Mouse (Mus musculus) kidney, adult 18-20 months (tissue): ENCODE results near the gene Suclg2.
A peak's percentile ranks its signal among the peaks of the same experiment; 100 is the strongest.

Experiments
- DNase-seq: peaks from one replicate; pipeline ENCODE4 v3.0.0; 2021

The Suclg2 gene

GRCm38 (mm10) chr6:95699326-95699725 is 19.3 kb downstream of the Suclg2 start:
- DNase-seq = no peak

- no peak for DNase-seq
Measured at GRCm38 (mm10) chr6:95698536-95699162, 20.0 kb downstream of the Suclg2 start.

GRCm38 (mm10) chr6:95694910-95695309 is 23.7 kb downstream of the Suclg2 start:
- DNase-seq = no peak

- no peak for DNase-seq
Measured at GRCm38 (mm10) chr6:95685242-95685641, 33.4 kb downstream of the Suclg2 start.

- DNase-seq = no peak
Measured at GRCm38 (mm10) chr6:95679718-95680117, 38.9 kb downstream of the Suclg2 start.

GRCm38 (mm10) chr6:95679261-95679660 is 39.3 kb downstream of the Suclg2 start:
- DNase-seq = no peak

- no peak for DNase-seq
Measured at GRCm38 (mm10) chr6:95676951-95677350, 41.6 kb downstream of the Suclg2 start.

- DNase-seq = no peak
Measured at GRCm38 (mm10) chr6:95676439-95676838, 42.2 kb downstream of the Suclg2 start.

- no peak for DNase-seq
Measured at GRCm38 (mm10) chr6:95675059-95675705, 43.4 kb downstream of the Suclg2 start.

- no peak for DNase-seq
Measured at GRCm38 (mm10) chr6:95674651-95675050, 43.9 kb downstream of the Suclg2 start.

- DNase-seq = peak; percentile 31
Measured at GRCm38 (mm10) chr6:95669335-95669729, 49.3 kb downstream of the Suclg2 start.

- DNase-seq = no peak
Measured at GRCm38 (mm10) chr6:95668629-95669334, 49.8 kb downstream of the Suclg2 start.

- DNase-seq = no peak
Measured at GRCm38 (mm10) chr6:95657671-95658070, 60.9 kb downstream of the Suclg2 start.

- no peak for DNase-seq
Measured at GRCm38 (mm10) chr6:95653662-95654061, 64.9 kb downstream of the Suclg2 start.

GRCm38 (mm10) chr6:95652774-95653173 is 65.8 kb downstream of the Suclg2 start:
- DNase-seq = no peak

GRCm38 (mm10) chr6:95651391-95651876 is 67.2 kb downstream of the Suclg2 start:
- no peak for DNase-seq

- DNase-seq = no peak
Measured at GRCm38 (mm10) chr6:95650082-95650722, 68.4 kb downstream of the Suclg2 start.

GRCm38 (mm10) chr6:95649123-95649663 is 69.4 kb downstream of the Suclg2 start:
- no peak for DNase-seq

GRCm38 (mm10) chr6:95637416-95637815 is 81.2 kb downstream of the Suclg2 start:
- DNase-seq = no peak

- DNase-seq = no peak
Measured at GRCm38 (mm10) chr6:95635411-95635810, 83.2 kb downstream of the Suclg2 start.

- DNase-seq = no peak
Measured at GRCm38 (mm10) chr6:95629071-95629470, 89.5 kb downstream of the Suclg2 start.

- DNase-seq = peak; percentile 16
Measured at GRCm38 (mm10) chr6:95621821-95622220, 96.8 kb downstream of the Suclg2 start.

- no peak for DNase-seq
Measured at GRCm38 (mm10) chr6:95620804-95621203, 97.8 kb downstream of the Suclg2 start.
